Mouse (Mus musculus) CH12.LX (cell line): ENCODE data around the gene Rab20. TPM values are rescaled to one million over a fixed set of nuclear protein-coding genes. Genes with fewer than 3 reads are reported as not detected.

Source experiments
- DNase-seq: peaks from one replicate; pipeline ENCODE4 v3.0.0-alpha.2; 2013; ENCODE audit errors: extremely low read depth
- H3K27ac ChIP-seq: 2 replicates; pipeline ENCODE4 v1.5.1; 2012; ENCODE audit warnings: low read depth, mild to moderate bottlenecking, control low read depth, moderate library complexity; ENCODE audit not compliant: insufficient read depth
- H3K27me3 ChIP-seq: replicated peaks from 2 replicates; pipeline ENCODE3; 2012; ENCODE audit warnings: inconsistent platforms
- H3K36me3 ChIP-seq, 2 experiments: replicated peaks in 1 of 2; 2 replicates each; pipeline versions ENCODE3 to v1.6.1; 2012; ENCODE audit warnings: inconsistent platforms in 1 of 2, low read length in 1 of 2, mild to moderate bottlenecking in 1 of 2, mixed read lengths in 1 of 2, moderate library complexity in 1 of 2; ENCODE audit not compliant: control insufficient read depth in 1 of 2, insufficient read depth in 1 of 2
- H3K4me1 ChIP-seq, 2 experiments: 2 replicates each; pipeline ENCODE4 v1.6.1; 2012; ENCODE audit warnings: inconsistent platforms in 1 of 2, moderate library complexity in 1 of 2; ENCODE audit not compliant: insufficient read depth in 2 of 2, control insufficient read depth in 1 of 2
- H3K4me2 ChIP-seq: 2 replicates; pipeline ENCODE4 v1.6.1; 2012; ENCODE audit warnings: low read depth, mild to moderate bottlenecking, control low read depth; ENCODE audit not compliant: poor library complexity, insufficient read depth, severe bottlenecking
- H3K4me3 ChIP-seq, 3 experiments: fragments of 150-350 bp in 1 of 3; sonication (generic) in 1 of 3; replicated peaks in 1 of 3; 2 replicates each; pipeline versions ENCODE3 to v1.5.1; 2011 to 2012; ENCODE audit warnings: low read depth in 2 of 3, low read length in 2 of 3, mild to moderate bottlenecking in 2 of 3, moderate library complexity in 2 of 3, control low read depth in 1 of 3, improper control_type of control experiment in 1 of 3, inconsistent platforms in 1 of 3, mixed read lengths in 1 of 3; ENCODE audit not compliant: poor library complexity in 1 of 3
- H3K79me2 ChIP-seq: replicated peaks from 2 replicates; pipeline ENCODE4 v1.6.1; 2012; ENCODE audit warnings: mild to moderate bottlenecking, moderate library complexity; ENCODE audit not compliant: control insufficient read depth, poor library complexity, insufficient read depth, severe bottlenecking; ENCODE audit errors: extremely low read depth
- H3K9ac ChIP-seq: 2 replicates; pipeline ENCODE4 v1.6.1; 2012; ENCODE audit warnings: low read depth, mild to moderate bottlenecking, control low read depth, moderate library complexity; ENCODE audit not compliant: insufficient read depth
- H3K9me3 ChIP-seq: replicated peaks from 2 replicates; pipeline ENCODE3; 2012; ENCODE audit warnings: low read length, inconsistent platforms, mixed read lengths
- BHLHE40 ChIP-seq: IDR thresholded peaks from 2 replicates; pipeline ENCODE4 v1.6.1; 2011; ENCODE audit warnings: mild to moderate bottlenecking, low read depth, low read length, improper control_type of control experiment
- CHD1 ChIP-seq: IDR thresholded peaks from 2 replicates; pipeline ENCODE4 v1.6.1; 2012; ENCODE audit warnings: low read depth, low read length, improper control_type of control experiment, inconsistent platforms
- CHD2 ChIP-seq: IDR thresholded peaks from 2 replicates; pipeline ENCODE4 v1.6.1; 2011; ENCODE audit warnings: low read length, improper control_type of control experiment
- CTCF ChIP-seq, 2 experiments: IDR thresholded peaks in 1 of 2; conservative IDR thresholded peaks in 1 of 2; 2 replicates each; pipeline ENCODE4 v1.5.1; 2011 to 2012; ENCODE audit warnings: low read depth in 2 of 2, low read length in 2 of 2, improper control_type of control experiment in 1 of 2, inconsistent platforms in 1 of 2, mild to moderate bottlenecking in 1 of 2, moderate library complexity in 1 of 2
- E2F4 ChIP-seq: IDR thresholded peaks from 2 replicates; pipeline ENCODE4 v1.6.1; 2011; ENCODE audit warnings: low read depth, low read length, improper control_type of control experiment; ENCODE audit not compliant: insufficient replicate concordance
- ELF1 ChIP-seq: IDR thresholded peaks from 2 replicates; pipeline ENCODE4 v1.6.1; 2014; ENCODE audit warnings: low read depth, mild to moderate bottlenecking, inconsistent platforms, low read length, improper control_type of control experiment
- EP300 ChIP-seq: IDR thresholded peaks from 2 replicates; pipeline ENCODE4 v1.6.1; 2011; ENCODE audit warnings: low read length, improper control_type of control experiment
- ETS1 ChIP-seq: conservative IDR thresholded peaks from 2 replicates; pipeline ENCODE4 v1.6.1; 2012; ENCODE audit warnings: low read depth, mild to moderate bottlenecking, inconsistent platforms, low read length, improper control_type of control experiment, moderate library complexity
- GABPA ChIP-seq: IDR thresholded peaks from 2 replicates; pipeline ENCODE4 v1.6.1; 2012; ENCODE audit warnings: low read depth, low read length, improper control_type of control experiment, inconsistent platforms; ENCODE audit not compliant: insufficient replicate concordance
- HCFC1 ChIP-seq: IDR thresholded peaks from 2 replicates; pipeline ENCODE4 v1.6.1; 2012; ENCODE audit warnings: low read depth, mild to moderate bottlenecking, inconsistent platforms, low read length, improper control_type of control experiment
- IRF4 ChIP-seq: IDR thresholded peaks from 2 replicates; pipeline ENCODE4 v1.6.1; 2014; ENCODE audit warnings: low read depth, mild to moderate bottlenecking, inconsistent platforms, low read length, improper control_type of control experiment
- JUN ChIP-seq: IDR thresholded peaks from 2 replicates; pipeline ENCODE4 v1.6.1; 2011; ENCODE audit warnings: low read depth, mild to moderate bottlenecking, low read length, improper control_type of control experiment, moderate library complexity; ENCODE audit not compliant: insufficient read depth
- JUND ChIP-seq: conservative IDR thresholded peaks from 2 replicates; pipeline ENCODE4 v1.6.1; 2011; ENCODE audit warnings: low read depth, low read length, improper control_type of control experiment
- KAT2A ChIP-seq: IDR thresholded peaks from 2 replicates; pipeline ENCODE4 v1.6.1; 2012; ENCODE audit warnings: low read length, improper control_type of control experiment, inconsistent platforms; ENCODE audit not compliant: insufficient replicate concordance
- MAFK ChIP-seq: IDR thresholded peaks from 2 replicates; pipeline ENCODE4 v1.6.1; 2011; ENCODE audit warnings: low read length, improper control_type of control experiment; ENCODE audit not compliant: insufficient replicate concordance
- MAX ChIP-seq: IDR thresholded peaks from 2 replicates; pipeline ENCODE4 v1.6.1; 2011; ENCODE audit warnings: low read length, improper control_type of control experiment
- MAZ ChIP-seq: IDR thresholded peaks from 2 replicates; pipeline ENCODE4 v1.6.1; 2012; ENCODE audit warnings: low read depth, mild to moderate bottlenecking, inconsistent platforms, low read length, improper control_type of control experiment, moderate library complexity
- MEF2A ChIP-seq: IDR thresholded peaks from 2 replicates; pipeline ENCODE4 v1.6.1; 2014; ENCODE audit warnings: low read depth, mild to moderate bottlenecking, inconsistent platforms, low read length, improper control_type of control experiment, borderline replicate concordance
- MXI1 ChIP-seq: IDR thresholded peaks from 2 replicates; pipeline ENCODE4 v1.6.1; 2011; ENCODE audit warnings: mild to moderate bottlenecking, low read depth, low read length, improper control_type of control experiment
- MYC ChIP-seq: IDR thresholded peaks from 2 replicates; pipeline ENCODE4 v1.6.1; 2011; ENCODE audit warnings: low read depth, mild to moderate bottlenecking, improper control_type of control experiment, low read length
- NELFE ChIP-seq: IDR thresholded peaks from 2 replicates; pipeline ENCODE4 v1.6.1; 2011; ENCODE audit warnings: low read depth, low read length, improper control_type of control experiment
- NRF1 ChIP-seq: IDR thresholded peaks from 2 replicates; pipeline ENCODE4 v1.6.1; 2014; ENCODE audit warnings: low read depth, mild to moderate bottlenecking, inconsistent platforms, low read length, improper control_type of control experiment, moderate library complexity
- PAX5 ChIP-seq: IDR thresholded peaks from 2 replicates; pipeline ENCODE4 v1.6.1; 2012; ENCODE audit warnings: low read length, inconsistent platforms, mixed read lengths
- POLR2A ChIP-seq: IDR thresholded peaks from 2 replicates; pipeline ENCODE4 v1.6.1; 2011; ENCODE audit warnings: low read depth, mild to moderate bottlenecking, improper control_type of control experiment, low read length
- POLR2AphosphoS2 ChIP-seq: IDR thresholded peaks from 2 replicates; pipeline ENCODE4 v1.6.1; 2011; ENCODE audit warnings: low read depth, low read length, improper control_type of control experiment
- RAD21 ChIP-seq: IDR thresholded peaks from 2 replicates; pipeline ENCODE4 v1.6.1; 2011; ENCODE audit warnings: low read depth, mild to moderate bottlenecking, low read length, improper control_type of control experiment, moderate library complexity
- RCOR1 ChIP-seq: conservative IDR thresholded peaks from 2 replicates; pipeline ENCODE4 v1.6.1; 2012; ENCODE audit warnings: low read depth, mild to moderate bottlenecking, inconsistent platforms, low read length, improper control_type of control experiment
- SIN3A ChIP-seq: IDR thresholded peaks from 2 replicates; pipeline ENCODE4 v1.6.1; 2012; ENCODE audit warnings: low read length, improper control_type of control experiment, inconsistent platforms
- SMC3 ChIP-seq: IDR thresholded peaks from 2 replicates; pipeline ENCODE4 v1.6.1; 2011; ENCODE audit warnings: low read depth, low read length, improper control_type of control experiment
- TBP ChIP-seq: conservative IDR thresholded peaks from 2 replicates; pipeline ENCODE4 v1.6.1; 2011; ENCODE audit warnings: low read depth, low read length, improper control_type of control experiment
- TCF12 ChIP-seq: IDR thresholded peaks from 2 replicates; pipeline ENCODE4 v1.6.1; 2014; ENCODE audit warnings: low read depth, mild to moderate bottlenecking, inconsistent platforms, low read length, improper control_type of control experiment
- UBTF ChIP-seq: IDR thresholded peaks from 2 replicates; pipeline ENCODE4 v1.6.1; 2012; ENCODE audit warnings: low read depth, mild to moderate bottlenecking, inconsistent platforms, low read length, improper control_type of control experiment, moderate library complexity
- USF1 ChIP-seq: IDR thresholded peaks from 2 replicates; pipeline ENCODE4 v1.6.1; 2014; ENCODE audit warnings: low read depth, mild to moderate bottlenecking, inconsistent platforms, low read length, improper control_type of control experiment
- USF2 ChIP-seq: conservative IDR thresholded peaks from 2 replicates; pipeline ENCODE4 v1.6.1; 2011; ENCODE audit warnings: low read depth, low read length, improper control_type of control experiment
- ZC3H11A ChIP-seq: IDR thresholded peaks from 2 replicates; pipeline ENCODE4 v1.6.1; 2012; ENCODE audit warnings: low read depth, mild to moderate bottlenecking, inconsistent platforms, low read length, improper control_type of control experiment
- ZKSCAN1 ChIP-seq: IDR thresholded peaks from 2 replicates; pipeline ENCODE4 v1.6.1; 2012; ENCODE audit warnings: low read depth, inconsistent platforms, low read length, improper control_type of control experiment, borderline replicate concordance
- ZMIZ1 ChIP-seq: IDR thresholded peaks from 2 replicates; pipeline ENCODE4 v1.6.1; 2012; ENCODE audit warnings: low read depth, mild to moderate bottlenecking, inconsistent platforms, low read length, improper control_type of control experiment
- ZNF384 ChIP-seq: IDR thresholded peaks from 2 replicates; pipeline ENCODE4 v1.6.1; 2012; ENCODE audit warnings: low read depth, low read length, improper control_type of control experiment, inconsistent platforms
- dilution Hi-C: fragments of 300-500 bp; cut with MboI; formaldehyde crosslinking; loops from 2 replicates; pipeline ENCODE4 v1.14.3; 2020; ENCODE audit warnings: low sequenced_read_pairs; ENCODE audit not compliant: extremely low pct_unique_long_range_greater_than_20kb, extremely low pct_ligation_motif_present
- in situ Hi-C: fragments of 300-500 bp; cut with MboI; formaldehyde crosslinking; loops from 3 replicates; pipeline ENCODE4 v1.14.3; 2019; ENCODE audit warnings: low sequenced_read_pairs, low pct_ligation_motif_present, low pct_unique_long_range_greater_than_20kb, mixed read lengths
- polyA plus RNA-seq: library from polyadenylated mRNA; unstranded; fragments of >175 nt; gene quantifications from 2 replicates; pipeline ENCODE4 v1.2.1, GENCODE M21; 2012; ENCODE audit warnings: low read depth; ENCODE audit not compliant: insufficient read length
- total RNA-seq, 2 experiments: library from RNA; depleted of rRNA; stranded (reverse); fragments of 300-350 nt in 1 of 2; fragments of >200 nt in 1 of 2; gene quantifications; 2 replicates each; pipeline ENCODE4 v1.2.3; 2012 to 2014

Rab20 gene
- total and polyA plus RNA-seq, 3 experiments, result 12.8 to 22.8 (median 18.2) TPM

DNA sequence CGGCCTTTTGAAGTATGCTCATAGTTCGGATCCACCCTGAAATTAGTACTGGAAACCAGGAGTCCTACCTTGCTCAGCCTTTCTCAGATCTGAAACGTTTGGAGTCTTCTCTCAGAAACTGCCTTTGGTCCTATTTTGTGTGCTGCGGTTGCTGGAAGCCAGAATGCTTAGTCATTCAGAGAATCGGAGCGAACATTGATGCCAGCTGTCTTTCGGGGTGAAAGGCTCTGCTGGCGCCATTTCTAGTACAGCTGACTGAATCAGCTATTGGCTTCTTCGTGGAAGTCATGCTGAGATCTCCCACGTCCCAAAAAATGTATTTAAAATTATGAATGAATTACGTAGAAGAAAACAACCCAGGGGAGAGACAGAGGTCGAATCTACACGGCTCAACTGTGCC, 60.7 kb downstream of the Rab20 start:
- Histone ChIP-seq H3K4me2 (peak overlapping the region; percentile 16; the same call in 1 of the 2 replicates), H3K79me2 (no peaks in the 10 kb centered on the region), H3K36me3 (no peaks in the 10 kb centered on the region), H3K27ac (no peak overlapping the region), H3K9me3 (no peaks in the 10 kb centered on the region), H3K4me3 (no peak overlapping the region), H3K4me1 (peaks cover 0 to 2% of the 10 kb centered on the region in 2 experiments; a peak in 1 of 4 replicates), H3K27me3 (peaks cover 62% of the 10 kb centered on the region), H3K9ac (no peak overlapping the region)
- in situ Hi-C loops (no loop called here), dilution Hi-C loops (no loop called here)
- no peak for DNase-seq
- TF ChIP-seq RAD21, result no peak
- TF ChIP-seq CHD1, result no peak
- TF ChIP-seq ZMIZ1, result no peak
- peak; percentile 70 for TF ChIP-seq TCF12
- TF ChIP-seq SMC3, result no peak
- TF ChIP-seq HCFC1, result no peak
- TF ChIP-seq MEF2A, result no peak
- TF ChIP-seq MAFK, result no peak
- no peak for TF ChIP-seq NRF1
- TF ChIP-seq JUND, result peak; percentile 82; the same call in 1 of the 2 replicates
- peak; percentile 29; the same call in 1 of the 2 replicates for TF ChIP-seq ETS1
- no peak for TF ChIP-seq CTCF (conservative IDR thresholded peaks at IDR 0.05 in 1 of 2, IDR thresholded peaks at IDR 0.05 in 1 of 2; ENCODE audit: low read depth in 2 of 2, low read length in 2 of 2)
- TF ChIP-seq USF1, result no peak
- no peak for TF ChIP-seq MYC
- TF ChIP-seq MXI1, result no peak
- no peak for TF ChIP-seq MAZ
- TF ChIP-seq NELFE, result no peak
- TF ChIP-seq ELF1, result no peak
- no peak for TF ChIP-seq POLR2A
- no peak for TF ChIP-seq UBTF
- no peak for TF ChIP-seq PAX5
- TF ChIP-seq ZNF384, result no peak
- peak; percentile 85 for TF ChIP-seq IRF4
- peak; percentile 45; the same call in 1 of the 2 replicates for TF ChIP-seq BHLHE40
- no peak for TF ChIP-seq CHD2
- no peak for TF ChIP-seq USF2
- TF ChIP-seq ZC3H11A, result no peak
- no peak for TF ChIP-seq KAT2A
- no peak for TF ChIP-seq TBP
- TF ChIP-seq E2F4, result no peak
- no peak for TF ChIP-seq POLR2AphosphoS2
- TF ChIP-seq SIN3A, result 0 out of 2 replicates have a peak, but pooled peaks have one; percentile 33
- no peak for TF ChIP-seq ZKSCAN1
- no peak for TF ChIP-seq RCOR1
- TF ChIP-seq EP300, result peak; percentile 84
- TF ChIP-seq MAX, result no peak
- no peak for TF ChIP-seq GABPA
- TF ChIP-seq JUN, result peak; percentile 62
- TF ChIP-seq, all 38 proteins: peak for 8
